Mouse (Mus musculus): ENCODE results near the gene Pde11a. TPM values are rescaled to one million over a fixed set of nuclear protein-coding genes. Genes with fewer than 3 reads are reported as not detected.

Pde11a gene
- polyA plus RNA-seq, 1 experiment from 2014 or later = 0.12 TPM

- H3K9ac ChIP-seq = no peak overlapping the region
- H3K27me3 ChIP-seq (replicated peaks) = no peaks in the 10 kb centered on the region
- no peak for ATAC-seq
- H3K4me1 ChIP-seq = no peaks in the 10 kb centered on the region
- no peak overlapping the region for H3K4me3 ChIP-seq
- no peaks in the 10 kb centered on the region for H3K9me3 ChIP-seq (replicated peaks)
- no peaks in the 10 kb centered on the region for H3K36me3 ChIP-seq
- no peak overlapping the region for H3K27ac ChIP-seq
- no peak overlapping the region for H3K4me2 ChIP-seq
- WGBS (ENCODE audit: insufficient replicate concordance) = 55% methylated on average over 12 of the region's 12 CpGs
Measured at GRCm38 (mm10) chr2:76129933-76130627, 208.5 kb downstream of the Pde11a start.

- no peaks in the 10 kb centered on the region for H3K27me3 ChIP-seq (replicated peaks)
- no peaks in the 10 kb centered on the region for H3K4me1 ChIP-seq
- no peak for ATAC-seq
- H3K27ac ChIP-seq = no peak overlapping the region
- H3K36me3 ChIP-seq = no peaks in the 10 kb centered on the region
- WGBS (ENCODE audit: insufficient replicate concordance) = 45% methylated on average over 8 of the region's 8 CpGs
- H3K9ac ChIP-seq = no peak overlapping the region
- 0 out of 2 replicates have a peak overlapping the region, but pooled peaks have one; percentile 14 for H3K4me2 ChIP-seq
- H3K9me3 ChIP-seq (replicated peaks) = no peaks in the 10 kb centered on the region
- no peak overlapping the region for H3K4me3 ChIP-seq
Measured at GRCm38 (mm10) chr2:76129058-76129437, 209.5 kb downstream of the Pde11a start.

- WGBS (ENCODE audit: insufficient replicate concordance) = 47% methylated on average over 9 of the region's 9 CpGs
- no peak overlapping the region for H3K4me3 ChIP-seq
- no peak for ATAC-seq
Measured at GRCm38 (mm10) chr2:76128105-76129057, 210.2 kb downstream of the Pde11a start.

GRCm38 (mm10) chr2:76126651-76127050 is 211.9 kb downstream of the Pde11a start:
- Histone ChIP-seq H3K4me1 (no peaks in the 10 kb centered on the region), H3K4me3 (no peak overlapping the region), H3K9ac (no peak overlapping the region), H3K4me2 (no peak overlapping the region), H3K9me3 (replicated peaks) (no peaks in the 10 kb centered on the region), H3K27ac (no peak overlapping the region), H3K36me3 (no peaks in the 10 kb centered on the region), H3K27me3 (replicated peaks) (no peaks in the 10 kb centered on the region)
- WGBS (ENCODE audit: insufficient replicate concordance) = 71% methylated on average over 6 of the region's 6 CpGs
- no peak for ATAC-seq

More at GRCm38 (mm10) chr2:76128105-76129057, 210.2 kb downstream of the Pde11a start:
- no peak overlapping the region for H3K27ac ChIP-seq
- 0 out of 2 replicates have a peak overlapping the region, but pooled peaks have one; percentile 14 for H3K4me2 ChIP-seq
- H3K4me1 ChIP-seq = no peaks in the 10 kb centered on the region
- H3K9ac ChIP-seq = no peak overlapping the region
- H3K36me3 ChIP-seq = no peaks in the 10 kb centered on the region
- H3K27me3 ChIP-seq (replicated peaks) = no peaks in the 10 kb centered on the region
- H3K9me3 ChIP-seq (replicated peaks) = no peaks in the 10 kb centered on the region

GRCm38 (mm10) chr2:76124821-76125220 is 213.8 kb downstream of the Pde11a start:
- Histone ChIP-seq H3K4me3 (no peak overlapping the region), H3K4me2 (no peak overlapping the region), H3K36me3 (no peaks in the 10 kb centered on the region), H3K4me1 (no peaks in the 10 kb centered on the region), H3K27me3 (replicated peaks) (no peaks in the 10 kb centered on the region), H3K9ac (no peak overlapping the region), H3K27ac (no peak overlapping the region), H3K9me3 (replicated peaks) (no peaks in the 10 kb centered on the region)
- WGBS (ENCODE audit: insufficient replicate concordance) = 72% methylated on average over 6 of the region's 6 CpGs
- no peak for ATAC-seq

- no peaks in the 10 kb centered on the region for H3K36me3 ChIP-seq
- no peak overlapping the region for H3K9ac ChIP-seq
- 67% methylated on average over 6 of the region's 6 CpGs for WGBS (ENCODE audit: insufficient replicate concordance)
- H3K4me1 ChIP-seq = no peaks in the 10 kb centered on the region
- no peak overlapping the region for H3K27ac ChIP-seq
- no peaks in the 10 kb centered on the region for H3K9me3 ChIP-seq (replicated peaks)
- no peak for ATAC-seq
- H3K4me2 ChIP-seq = no peak overlapping the region
- H3K27me3 ChIP-seq (replicated peaks) = no peaks in the 10 kb centered on the region
- H3K4me3 ChIP-seq = no peak overlapping the region
Measured at GRCm38 (mm10) chr2:76122167-76122566, 216.4 kb downstream of the Pde11a start.

- ATAC-seq = no peak
- Histone ChIP-seq H3K27me3 (replicated peaks) (no peaks in the 10 kb centered on the region), H3K9ac (no peak overlapping the region), H3K36me3 (no peaks in the 10 kb centered on the region), H3K9me3 (replicated peaks) (no peaks in the 10 kb centered on the region), H3K27ac (no peak overlapping the region), H3K4me3 (no peak overlapping the region), H3K4me1 (no peaks in the 10 kb centered on the region), H3K4me2 (no peak overlapping the region)
- WGBS (ENCODE audit: insufficient replicate concordance) = 37% methylated on average over 2 of the region's 2 CpGs
Measured at GRCm38 (mm10) chr2:76119848-76120247, 218.7 kb downstream of the Pde11a start.

- H3K36me3 ChIP-seq = no peaks in the 10 kb centered on the region
- no peaks in the 10 kb centered on the region for H3K9me3 ChIP-seq (replicated peaks)
- no peaks in the 10 kb centered on the region for H3K27me3 ChIP-seq (replicated peaks)
- H3K4me2 ChIP-seq = no peak overlapping the region
- no peak overlapping the region for H3K9ac ChIP-seq
- no peaks in the 10 kb centered on the region for H3K4me1 ChIP-seq
- H3K4me3 ChIP-seq = no peak overlapping the region
- ATAC-seq = no peak
- WGBS (ENCODE audit: insufficient replicate concordance) = 45% methylated on average over 5 of the region's 5 CpGs
- H3K27ac ChIP-seq = no peak overlapping the region
Measured at GRCm38 (mm10) chr2:76118491-76118890, 220.1 kb downstream of the Pde11a start.

GRCm38 (mm10) chr2:76117219-76117618 is 221.4 kb downstream of the Pde11a start:
- WGBS (ENCODE audit: insufficient replicate concordance) = 80% methylated on average over 1 of the region's 1 CpGs
- H3K27ac ChIP-seq = no peak overlapping the region
- H3K4me2 ChIP-seq = no peak overlapping the region
- H3K27me3 ChIP-seq (replicated peaks) = no peaks in the 10 kb centered on the region
- ATAC-seq = no peak
- H3K4me3 ChIP-seq = no peak overlapping the region
- no peaks in the 10 kb centered on the region for H3K4me1 ChIP-seq
- no peaks in the 10 kb centered on the region for H3K9me3 ChIP-seq (replicated peaks)
- no peak overlapping the region for H3K9ac ChIP-seq
- H3K36me3 ChIP-seq = no peaks in the 10 kb centered on the region

- 21% methylated on average over 1 of the region's 1 CpGs for WGBS (ENCODE audit: insufficient replicate concordance)
- Histone ChIP-seq H3K27ac (no peak overlapping the region), H3K4me3 (no peak overlapping the region), H3K4me2 (no peak overlapping the region), H3K9me3 (replicated peaks) (no peaks in the 10 kb centered on the region), H3K4me1 (no peaks in the 10 kb centered on the region), H3K9ac (no peak overlapping the region), H3K27me3 (replicated peaks) (no peaks in the 10 kb centered on the region), H3K36me3 (no peaks in the 10 kb centered on the region)
- ATAC-seq = no peak
Measured at GRCm38 (mm10) chr2:76115696-76116095, 222.9 kb downstream of the Pde11a start.

- no peak overlapping the region for H3K4me3 ChIP-seq
- H3K4me2 ChIP-seq = no peak overlapping the region
- H3K36me3 ChIP-seq = no peaks in the 10 kb centered on the region
- no peak overlapping the region for H3K27ac ChIP-seq
- H3K9me3 ChIP-seq (replicated peaks) = no peaks in the 10 kb centered on the region
- 0 out of 2 replicates have a peak, but pooled peaks cover 3% of the 10 kb centered on the region for H3K27me3 ChIP-seq (replicated peaks)
- H3K4me1 ChIP-seq = 0 out of 2 replicates have a peak, but pooled peaks cover 4% of the 10 kb centered on the region
- H3K9ac ChIP-seq = no peak overlapping the region
- ATAC-seq = no peak
- 22% methylated on average over 6 of the region's 6 CpGs for WGBS (ENCODE audit: insufficient replicate concordance)
Measured at GRCm38 (mm10) chr2:76114734-76115133, 223.8 kb downstream of the Pde11a start.

GRCm38 (mm10) chr2:76109653-76110052 is 228.9 kb downstream of the Pde11a start:
- no peaks in the 10 kb centered on the region for H3K36me3 ChIP-seq
- no peaks in the 10 kb centered on the region for H3K9me3 ChIP-seq (replicated peaks)
- no peak overlapping the region for H3K4me3 ChIP-seq
- H3K4me1 ChIP-seq = 0 out of 2 replicates have a peak, but pooled peaks cover 10% of the 10 kb centered on the region
- no peak overlapping the region for H3K9ac ChIP-seq
- peak overlapping the region; percentile 26 for H3K4me2 ChIP-seq
- no peak for ATAC-seq
- peaks cover 3% of the 10 kb centered on the region; the same call in 1 of the 2 replicates for H3K27me3 ChIP-seq (replicated peaks)
- no peak overlapping the region for H3K27ac ChIP-seq
- WGBS (ENCODE audit: insufficient replicate concordance) = 21% methylated on average over 8 of the region's 8 CpGs
